Mouse (Mus musculus) cerebellum, postnatal 14 days (tissue): ENCODE measurements at regions not wholly inside any gene's neighbourhood (a gene's known extent, or its start where the extent isn't known, plus 50 kb on each side); places are given as distances from the start of the nearest gene placed in this dataset.

Source experiments
- DNase-seq, 2 experiments: peaks; one replicate each; pipeline ENCODE4 v3.0.0; 2021; ENCODE audit warnings: mixed read lengths in 2 of 2

DNA sequence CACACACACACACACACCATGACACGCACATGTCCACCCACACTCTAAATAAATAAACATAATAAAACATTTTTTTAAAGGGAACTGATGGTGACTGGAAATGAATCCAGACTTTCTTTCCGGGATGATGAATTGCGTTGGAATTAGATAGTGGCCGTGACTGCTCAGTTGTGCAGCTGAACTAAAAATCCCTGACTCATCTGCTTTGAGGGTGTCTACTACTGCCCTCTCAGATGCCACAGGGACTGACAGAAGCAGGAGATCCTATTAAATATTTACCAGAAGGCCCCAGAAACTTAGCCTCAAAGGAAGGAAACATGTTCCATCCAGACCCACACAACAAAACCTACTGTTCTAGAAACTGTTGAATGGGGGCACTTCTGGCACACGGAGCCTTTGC, 65.7 kb downstream of the Polr2m start:
- DNase-seq = no peak

- DNase-seq = peak; percentile 4 to 5
These were observed 67.2 kb downstream of the Polr2m start for GRCm38 (mm10) chr9:71418531-71418930.

- no peak for DNase-seq
These were observed 68.5 kb downstream of the Polr2m start for GRCm38 (mm10) chr9:71417248-71417647.

DNA sequence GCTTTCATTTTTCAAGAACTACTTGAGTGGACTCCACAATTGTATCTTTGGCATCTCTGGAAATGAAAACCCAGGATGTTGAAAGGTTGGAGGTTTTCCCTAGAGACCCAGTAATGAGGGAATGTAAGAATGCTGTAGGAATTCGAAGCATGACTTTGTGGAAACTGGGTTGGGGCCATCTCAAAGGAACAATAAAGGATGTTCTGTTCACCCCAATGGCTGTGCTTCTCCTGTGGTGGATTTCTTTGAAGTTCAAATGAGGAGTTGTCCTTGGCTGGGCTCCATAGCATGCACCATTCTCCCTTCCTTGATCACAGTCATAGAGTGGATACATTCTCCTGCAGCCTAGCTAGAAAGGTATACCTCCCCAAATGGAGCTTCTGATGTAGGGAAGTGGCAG, 74.6 kb downstream of the Polr2m start:
- DNase-seq = no peak

- DNase-seq = no peak
These were observed 75.8 kb downstream of the Polr2m start for GRCm38 (mm10) chr9:71409925-71410324.

DNA sequence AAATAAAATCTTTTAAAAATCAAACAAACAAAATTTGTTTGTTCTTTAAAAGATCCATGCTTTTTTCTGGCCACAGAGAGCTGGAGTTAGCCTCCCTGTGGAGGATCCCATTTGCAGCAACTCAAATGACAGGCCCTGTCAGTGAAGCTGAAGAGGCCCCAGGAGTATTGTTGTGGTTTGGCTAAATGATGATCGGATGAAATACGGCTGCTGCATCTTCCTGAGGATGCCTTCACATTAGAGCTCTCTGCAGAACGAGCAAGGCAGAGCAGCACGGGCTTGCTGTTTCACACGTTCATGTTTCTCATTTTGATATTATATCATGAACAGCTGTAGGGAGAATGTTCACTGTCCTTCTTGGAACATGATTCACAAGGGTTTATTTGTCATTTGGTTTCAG, 76.8 kb downstream of the Polr2m start:
- no peak for DNase-seq

GRCm38 (mm10) chr9:71404396-71405135, 81.2 kb downstream of the Polr2m start:
- DNase-seq = no peak

GRCm38 (mm10) chr9:71401667-71402066, 84.1 kb downstream of the Polr2m start:
- DNase-seq = no peak

GRCm38 (mm10) chr9:71399346-71399745, 86.4 kb downstream of the Polr2m start:
- DNase-seq = no peak

DNA sequence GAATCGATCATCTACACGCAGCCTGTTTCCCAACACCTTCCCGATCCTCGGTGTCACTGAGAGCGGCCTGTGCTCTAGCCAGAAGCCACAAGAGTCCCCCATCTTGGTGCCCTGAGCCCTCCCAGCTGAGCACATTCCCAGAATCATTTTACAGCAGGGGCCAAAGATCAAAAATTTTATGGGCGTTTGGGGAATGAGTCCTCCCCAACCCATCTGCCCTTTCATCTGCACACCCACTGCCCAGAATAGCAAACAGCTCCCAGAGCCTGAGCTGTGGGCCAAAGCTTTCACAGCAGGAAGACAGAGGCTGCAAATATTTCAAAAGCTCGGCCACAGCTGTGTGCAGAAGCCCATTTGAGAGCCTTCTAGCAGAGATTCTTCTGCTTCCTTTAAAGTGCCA, 89.0 kb downstream of the Polr2m start:
- DNase-seq = no peak

- no peak for DNase-seq
These were observed 95.5 kb downstream of the Polr2m start for GRCm38 (mm10) chr9:71390221-71390620.

DNA sequence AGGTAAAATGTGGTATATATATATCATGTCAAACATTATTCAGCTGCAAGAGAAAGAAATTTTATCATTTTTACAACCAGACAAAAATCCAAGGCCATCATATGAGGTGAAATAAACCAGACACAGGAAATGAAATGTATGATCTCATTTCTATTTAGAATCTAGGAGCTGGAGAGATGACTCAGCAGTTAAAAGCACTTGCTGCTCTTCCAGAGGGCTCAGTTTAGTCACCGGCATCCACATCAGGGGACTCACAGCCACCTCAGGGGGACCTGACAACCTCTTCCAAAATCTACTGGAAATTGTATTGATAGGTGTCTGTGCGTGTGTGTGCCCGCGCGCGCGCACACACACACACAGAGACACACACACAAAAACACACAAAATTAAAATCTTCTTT, 98.3 kb downstream of the Polr2m start:
- DNase-seq = no peak

GRCm38 (mm10) chr9:71383901-71384300, 101.8 kb downstream of the Polr2m start:
- no peak for DNase-seq

- DNase-seq = no peak
These were observed 105.9 kb downstream of the Polr2m start for GRCm38 (mm10) chr9:71379731-71380250.

DNA sequence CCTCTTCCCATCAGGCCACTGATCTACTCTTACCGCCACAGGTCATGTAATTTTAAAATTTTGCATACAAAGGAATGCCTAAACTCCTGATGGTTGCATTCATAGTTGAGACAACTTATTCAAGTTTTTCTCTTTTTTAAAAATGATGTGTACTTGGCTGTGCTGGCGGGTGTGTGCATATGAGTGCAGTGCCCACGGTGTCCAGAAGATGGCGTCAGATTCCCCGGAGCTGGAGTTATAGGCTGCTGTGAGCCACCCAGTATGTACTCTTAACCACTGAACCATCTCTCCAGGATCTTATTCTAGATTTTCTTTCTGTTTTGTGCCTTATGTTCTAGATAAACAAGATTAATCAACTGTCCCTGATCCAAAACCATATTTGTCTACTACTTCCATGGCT, 116.0 kb downstream of the Polr2m start:
- no peak for DNase-seq

GRCm38 (mm10) chr9:71369202-71369601, 116.5 kb downstream of the Polr2m start:
- DNase-seq = no peak

DNA sequence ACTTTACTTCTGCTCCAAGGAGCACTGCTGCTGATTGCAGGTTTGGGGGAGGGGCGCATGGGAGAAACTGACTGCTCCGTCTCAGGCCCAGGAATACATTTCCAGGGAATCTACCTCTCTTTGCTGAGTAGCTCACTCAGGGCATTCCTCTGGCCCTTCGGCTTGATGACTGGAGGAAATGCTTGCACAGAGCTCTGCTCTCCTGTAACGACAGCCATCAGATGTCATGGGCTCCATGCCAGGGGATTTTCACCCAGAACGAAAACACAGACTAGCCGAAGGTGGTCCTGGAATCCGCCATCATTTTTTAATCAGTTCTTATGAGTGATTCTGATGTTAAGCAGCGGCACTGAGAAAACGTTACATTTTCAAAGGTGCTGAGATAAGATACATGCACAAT, 119.2 kb downstream of the Polr2m start:
- peak; percentile 29 to 53 for DNase-seq

DNA sequence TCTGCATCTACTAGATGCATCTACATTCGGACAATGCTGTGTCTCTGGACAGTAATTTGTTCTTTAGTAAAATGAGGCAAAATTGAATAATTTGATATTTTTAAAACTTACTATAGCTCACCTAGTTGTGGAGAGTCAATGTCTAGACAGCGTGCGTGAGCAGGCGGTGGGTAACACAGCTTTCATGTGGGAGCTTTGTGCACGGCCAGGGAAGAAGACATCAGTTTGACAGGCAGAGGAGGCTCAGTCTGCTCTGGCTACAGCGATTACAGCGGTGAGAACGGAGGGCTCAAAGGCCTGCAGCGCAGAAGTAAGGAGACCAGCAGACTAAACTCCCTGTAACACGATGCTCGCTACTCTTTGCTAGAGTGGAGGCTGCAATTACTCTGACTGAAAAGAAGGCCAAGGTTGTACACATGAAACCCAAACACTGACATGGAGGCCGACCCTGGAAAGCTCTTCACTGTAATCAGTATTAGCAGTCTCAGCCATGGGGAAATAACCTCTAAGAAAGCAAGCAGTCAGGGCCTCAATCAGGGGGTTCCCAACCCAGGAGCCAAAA, 120.5 kb downstream of the Polr2m start:
- no peak for DNase-seq

GRCm38 (mm10) chr9:71364047-71364665, 121.6 kb downstream of the Polr2m start:
- DNase-seq = no peak

DNA sequence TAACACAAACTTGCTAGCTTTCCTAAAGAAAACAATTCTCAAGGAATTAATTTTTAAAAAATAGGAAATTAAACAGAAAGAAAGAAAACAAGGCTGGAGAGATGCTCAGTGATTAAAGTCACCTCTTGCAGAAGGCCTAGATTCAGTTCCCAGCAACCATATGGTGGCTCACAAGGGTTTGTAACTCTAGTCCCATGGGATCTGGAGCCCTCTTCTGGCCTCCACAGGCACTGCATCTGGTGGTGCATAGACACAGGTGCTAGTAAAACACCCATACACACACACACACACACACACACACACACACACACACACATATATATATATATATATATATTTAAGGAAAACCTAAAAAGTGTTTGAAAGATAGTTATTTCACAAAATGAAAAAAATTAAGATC, 123.3 kb downstream of the Polr2m start:
- DNase-seq = peak in 1 of 2 experiments; percentile 15

DNA sequence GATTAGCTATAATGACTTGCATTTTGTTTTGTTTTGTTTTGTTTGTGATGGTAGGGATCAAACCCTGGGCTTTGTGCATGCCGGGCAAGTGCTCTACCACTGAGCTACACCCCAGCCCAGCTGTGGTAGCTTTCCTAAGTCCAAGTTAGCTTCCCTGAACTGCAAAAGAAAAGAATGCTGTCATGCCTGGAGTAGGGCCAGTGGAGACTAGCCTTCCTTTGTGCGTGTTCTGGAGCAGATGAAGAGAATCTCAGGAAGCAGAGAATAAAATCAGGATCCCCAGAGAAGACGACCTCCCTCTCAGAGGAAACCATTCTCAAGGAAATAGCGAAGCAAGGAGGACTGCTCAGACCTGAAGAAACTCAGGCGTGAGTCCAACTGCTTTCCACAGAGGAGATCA, 123.8 kb downstream of the Polr2m start:
- DNase-seq = no peak

DNA sequence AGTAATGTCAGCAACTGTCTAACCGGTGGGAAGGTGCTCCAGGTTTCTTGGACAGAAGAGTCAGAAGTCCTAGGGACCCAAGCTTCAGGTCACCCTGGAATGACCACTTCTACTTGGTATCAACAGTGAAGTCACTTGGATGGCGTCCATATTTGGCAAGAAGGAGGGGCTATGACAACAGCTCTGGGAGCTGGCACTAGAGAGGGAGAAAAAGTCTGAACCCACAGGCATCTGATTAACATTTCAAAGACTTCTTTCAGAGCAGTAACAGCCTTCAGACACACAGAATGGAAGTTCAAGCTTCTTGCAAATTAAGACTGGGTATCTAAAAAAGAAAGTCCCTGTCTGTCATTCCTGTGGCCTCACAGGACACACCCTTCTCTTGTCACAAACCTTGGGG, 124.4 kb downstream of the Polr2m start:
- DNase-seq = no peak

DNA sequence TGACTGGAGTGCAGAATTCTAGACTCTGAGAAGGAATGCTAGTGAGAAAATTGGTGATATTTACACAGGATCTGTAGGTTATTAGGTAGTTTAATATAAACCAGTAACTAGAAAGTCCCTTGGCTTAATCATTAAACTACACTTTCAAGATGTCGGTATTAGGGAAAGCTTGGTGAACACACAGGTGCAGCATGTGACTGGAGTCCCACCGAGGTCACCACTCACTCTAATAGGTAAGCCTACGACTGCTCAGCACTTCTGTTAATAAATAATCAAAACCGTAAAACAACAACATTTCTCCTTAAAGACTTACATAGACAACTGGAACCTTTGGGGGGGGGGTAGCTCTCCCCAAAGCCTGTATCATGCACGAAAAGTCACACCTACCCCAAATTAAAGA, 125.1 kb downstream of the Polr2m start:
- no peak for DNase-seq

DNA sequence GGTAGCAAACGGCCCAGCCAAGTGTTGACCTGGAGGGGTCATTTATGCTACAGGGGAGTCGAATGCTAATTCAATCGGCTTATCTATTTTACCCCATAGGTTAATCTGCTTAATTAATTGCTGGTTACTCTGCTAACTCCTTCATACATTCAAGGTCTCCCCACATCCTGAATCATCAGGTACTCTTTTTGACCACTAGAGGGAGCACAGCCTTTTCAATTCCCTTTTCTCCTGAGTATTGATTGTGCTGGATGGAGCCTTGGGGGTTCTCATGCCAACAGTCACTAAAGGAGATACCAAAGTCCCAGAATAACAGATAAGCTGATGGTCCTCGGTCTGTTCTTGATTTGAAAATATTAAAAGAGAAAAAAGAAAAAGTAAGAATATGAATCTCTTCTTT, 126.8 kb downstream of the Polr2m start:
- peak; percentile 48 to 53 for DNase-seq
